Mouse (Mus musculus) G1E (cell line): ENCODE data around the gene Tmem131l.

Experiments used
- CTCF ChIP-seq: IDR thresholded peaks from 2 replicates; pipeline ENCODE4 v1.5.1; 2012; ENCODE audit warnings: low read depth, low read length, inconsistent platforms, mixed read lengths
- GATA1 ChIP-seq: IDR thresholded peaks from 2 replicates; pipeline ENCODE4 v1.6.1; 2012; ENCODE audit warnings: borderline replicate concordance, low read length, inconsistent platforms, mixed read lengths
- TAL1 ChIP-seq: conservative IDR thresholded peaks from 2 replicates; pipeline ENCODE4 v1.6.1; 2012; ENCODE audit warnings: low read depth, low read length, inconsistent platforms, mixed read lengths

DNA sequence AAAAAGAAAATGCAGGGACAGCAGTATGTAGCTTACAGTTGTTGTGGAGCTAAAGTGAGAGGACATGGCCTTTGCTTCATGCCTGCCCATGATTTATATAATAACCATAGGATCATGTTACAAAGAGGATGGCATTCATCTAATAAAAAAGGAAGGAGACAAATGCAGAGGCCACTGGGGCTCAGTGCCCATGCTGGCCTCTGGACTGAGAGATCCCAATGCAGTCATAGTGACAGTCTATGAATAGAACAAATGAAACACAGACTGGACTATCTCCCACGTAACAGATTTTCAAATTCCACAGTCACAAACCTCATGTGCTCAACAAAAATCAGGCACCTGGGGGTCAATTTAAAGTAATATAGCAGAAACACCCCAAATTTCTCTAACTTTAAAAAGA is 69.3 kb downstream of the Tmem131l start:
- no peak for TF ChIP-seq CTCF
- no peak for TF ChIP-seq GATA1
- TF ChIP-seq TAL1: no peak
